Mouse (Mus musculus) heart, embryonic 14.5 days (tissue): Measurements from ENCODE around the gene Fam131b. TPM values are rescaled to one million over a fixed set of nuclear protein-coding genes. Genes with fewer than 3 reads are reported as not detected.
A peak's percentile ranks its signal among the peaks of the same experiment; 100 is the strongest.

Experiments
- ATAC-seq: fragments of 200-750 bp; cut with Nextera tagmentation; 2 replicates; pipeline ENCODE4 v1.8.0; 2017; ENCODE audit warnings: low read depth, moderate TSS enrichment; ENCODE audit not compliant: insufficient number of reproducible peaks, insufficient read depth, low FRiP score
- H3K27ac ChIP-seq, 2 experiments: fragments of 200-500 bp in 1 of 2; fragments of 300-500 bp in 1 of 2; sonication (generic) in 1 of 2; replicated peaks in 1 of 2; 2 replicates each; pipeline ENCODE4 v1.5.1; 2012 to 2014; ENCODE audit warnings: low read depth in 2 of 2, low read length in 2 of 2, control low read depth in 1 of 2, mild to moderate bottlenecking in 1 of 2, mixed read lengths in 1 of 2; ENCODE audit not compliant: control insufficient read depth in 1 of 2, insufficient read depth in 1 of 2
- H3K27me3 ChIP-seq: fragments of 300-500 bp; sonication (generic); 2 replicates; pipeline ENCODE4 v1.6.1; 2014; ENCODE audit warnings: mild to moderate bottlenecking, low read length, control low read depth; ENCODE audit not compliant: control insufficient read depth, insufficient read depth
- H3K36me3 ChIP-seq: fragments of 300-500 bp; sonication (generic); 2 replicates; pipeline ENCODE4 v1.6.1; 2014; ENCODE audit warnings: mild to moderate bottlenecking, control low read depth, low read length, mixed read lengths; ENCODE audit not compliant: control insufficient read depth, insufficient read depth
- H3K4me1 ChIP-seq, 2 experiments: fragments of 200-500 bp in 1 of 2; fragments of 300-500 bp in 1 of 2; sonication (generic) in 1 of 2; 2 replicates each; pipeline ENCODE4 v1.6.1; 2012 to 2014; ENCODE audit warnings: low read length in 2 of 2, control low read depth in 1 of 2, mixed read lengths in 1 of 2; ENCODE audit not compliant: control insufficient read depth in 2 of 2, insufficient read depth in 2 of 2
- H3K4me2 ChIP-seq: fragments of 300-500 bp; sonication (generic); 2 replicates; pipeline ENCODE4 v1.6.1; 2014; ENCODE audit warnings: mild to moderate bottlenecking, low read length
- H3K4me3 ChIP-seq, 2 experiments: fragments of 200-500 bp in 1 of 2; fragments of 300-500 bp in 1 of 2; sonication (generic) in 1 of 2; 2 replicates each; pipeline ENCODE4 v1.5.1; 2012 to 2014; ENCODE audit warnings: low read length in 2 of 2, mild to moderate bottlenecking in 2 of 2, control low read depth in 1 of 2, low read depth in 1 of 2, moderate library complexity in 1 of 2; ENCODE audit not compliant: control insufficient read depth in 1 of 2, insufficient read depth in 1 of 2
- H3K9ac ChIP-seq: fragments of 300-500 bp; sonication (generic); 2 replicates; pipeline ENCODE4 v1.6.1; 2014; ENCODE audit warnings: mild to moderate bottlenecking, low read length
- H3K9me3 ChIP-seq: fragments of 300-500 bp; sonication (generic); 2 replicates; pipeline ENCODE4 v1.6.1; 2016; ENCODE audit warnings: low read length, control low read depth; ENCODE audit not compliant: control insufficient read depth
- WGBS: fragments of 180-500 bp; shearing (Covaris S2); extraction: QIAGEN DNeasy Blood & Tissue Kit; methylation state at CpG from one replicate; pipeline ENCODE4 v1.1.7; 2014; 5-methylcytosine and 5-hydroxymethylcytosine counted together
- polyA plus RNA-seq: library from polyadenylated mRNA; unstranded; fragments of >200 nt; fragmentation: Nextera tagmentation; extraction: Ambion mirVana; gene quantifications from 2 replicates; pipeline ENCODE4 v1.2.1, GENCODE M21; 2014

The Fam131b gene
- polyA plus RNA-seq, 1 experiment from 2014 or later, result 0.14 TPM

DNA sequence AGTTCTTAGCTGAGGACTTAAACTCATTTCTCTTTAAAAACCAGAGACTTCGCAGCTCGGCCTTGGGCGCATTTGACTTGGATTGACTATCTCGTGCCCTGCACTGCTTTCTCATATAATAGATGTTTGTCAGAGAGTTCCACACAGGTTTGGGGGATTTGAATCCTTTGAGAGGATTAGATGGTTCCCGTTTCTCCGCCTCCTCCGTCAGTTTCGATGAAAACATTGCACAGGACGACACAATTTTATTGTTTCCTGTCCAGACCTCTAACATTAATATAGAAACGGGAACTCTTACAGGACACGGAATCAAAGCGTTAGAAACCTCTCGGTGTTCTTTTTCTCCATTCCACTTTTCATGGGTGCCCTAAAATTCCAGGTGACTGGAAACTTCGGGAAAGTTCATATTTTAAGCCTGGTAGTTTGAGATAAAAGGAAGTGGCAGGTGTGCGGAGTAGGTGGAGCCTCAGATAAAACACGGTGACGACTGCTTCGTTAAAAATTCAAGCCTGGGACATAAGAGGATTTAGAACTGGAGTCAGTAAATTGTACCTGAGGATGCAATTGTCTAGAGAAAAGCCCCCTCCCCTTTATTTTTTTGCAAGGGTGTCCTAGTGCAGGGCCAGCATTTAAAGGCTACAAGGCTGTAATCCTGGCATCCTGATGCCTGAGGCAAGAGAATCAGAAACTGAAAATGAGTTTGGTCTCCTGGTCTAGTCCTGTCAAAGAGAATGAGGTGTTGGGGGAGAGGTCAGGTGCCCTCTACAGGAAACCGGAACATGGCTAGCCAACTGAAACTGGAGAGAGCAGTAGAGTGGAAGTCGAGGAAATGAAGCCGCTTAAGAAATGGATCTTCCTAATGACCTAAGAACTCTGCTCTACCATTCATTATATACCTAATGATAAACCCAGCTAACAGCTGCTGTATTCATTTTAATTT, 58.8 kb downstream of the Fam131b start:
- no peaks in the 10 kb centered on the region for H3K9me3 ChIP-seq
- no peak for ATAC-seq
- peak overlapping the region; percentile 76 to 92 for H3K27ac ChIP-seq
- H3K36me3 ChIP-seq, result peaks cover 37% of the 10 kb centered on the region
- no peaks in the 10 kb centered on the region for H3K27me3 ChIP-seq
- peaks cover 0 to 22% of the 10 kb centered on the region in 2 experiments; a peak in 3 of 4 replicates for H3K4me1 ChIP-seq
- peak overlapping the region; percentile 89 for H3K9ac ChIP-seq
- peak overlapping the region; percentile 61 to 99 for H3K4me3 ChIP-seq
- H3K4me2 ChIP-seq, result peak overlapping the region; percentile 77
- under 1% methylated on average over 21 of the region's 21 CpGs for WGBS

Other genes starting within 250 kb of the Fam131b start
- not detected in 2 replicates for gene Tas2r139, start 183.7 kb downstream of the Fam131b start, polyA plus RNA-seq
- not detected in 2 replicates for gene Tas2r144, start 109.3 kb downstream of the Fam131b start, polyA plus RNA-seq
- 12.5 and 14.5 TPM in 2 replicates for gene Gstk1, start 78.7 kb downstream of the Fam131b start, polyA plus RNA-seq
- gene Tmem139, start 62.7 kb downstream of the Fam131b start, polyA plus RNA-seq, result 0.23 TPM in 1 of 2 replicates, not detected in the other
- gene Casp2, start 59.7 kb downstream of the Fam131b start, polyA plus RNA-seq, result 30.5 and 30.8 TPM in 2 replicates
- gene Clcn1, start 38.0 kb downstream of the Fam131b start, polyA plus RNA-seq, result 0.40 and 0.86 TPM in 2 replicates
- gene Zyx, start 25.0 kb upstream of the Fam131b start, polyA plus RNA-seq, result 167 and 173 TPM in 2 replicates
- gene Epha1, start 48.6 kb upstream of the Fam131b start, polyA plus RNA-seq, result 0.96 and 1.1 TPM in 2 replicates
- not detected in 2 replicates for gene Tas2r143, start 75.6 kb upstream of the Fam131b start, polyA plus RNA-seq
- not detected in 2 replicates for gene Tas2r135, start 80.8 kb upstream of the Fam131b start, polyA plus RNA-seq
- not detected in 2 replicates for gene Tas2r126, start 109.9 kb upstream of the Fam131b start, polyA plus RNA-seq
- not detected in 2 replicates for gene Olfr458, start 140.6 kb upstream of the Fam131b start, polyA plus RNA-seq
- 0.07 TPM in 1 of 2 replicates, not detected in the other for gene Olfr457, start 151.7 kb upstream of the Fam131b start, polyA plus RNA-seq
- gene Olfr456, start 162.6 kb upstream of the Fam131b start, polyA plus RNA-seq, result not detected in 2 replicates
- not detected in 2 replicates for gene Olfr455, start 222.9 kb upstream of the Fam131b start, polyA plus RNA-seq